Mouse (Mus musculus) limb, embryonic 13.5 days (tissue): ENCODE measurements at regions not wholly inside any gene's neighbourhood (a gene's known extent, or its start where the extent isn't known, plus 50 kb on each side); places are given as distances from the start of the nearest gene placed in this dataset.
A peak's percentile ranks its signal among the peaks of the same experiment; 100 is the strongest.

Experiments used
- ATAC-seq: fragments of 200-750 bp; cut with Nextera tagmentation; 2 replicates; pipeline ENCODE4 v1.8.0; 2017; ENCODE audit warnings: low read depth, moderate number of reproducible peaks, moderate TSS enrichment; ENCODE audit not compliant: low FRiP score
- H3K27ac ChIP-seq: fragments of 300-500 bp; sonication (generic); 2 replicates; pipeline ENCODE4 v1.5.1; 2015; ENCODE audit warnings: inconsistent platforms, mild to moderate bottlenecking, moderate library complexity
- H3K27me3 ChIP-seq: fragments of 300-500 bp; sonication (generic); 2 replicates; pipeline ENCODE4 v1.6.1; 2015; ENCODE audit warnings: mild to moderate bottlenecking, inconsistent platforms
- H3K36me3 ChIP-seq: fragments of 300-500 bp; sonication (generic); 2 replicates; pipeline ENCODE4 v1.6.1; 2015; ENCODE audit warnings: inconsistent platforms, mild to moderate bottlenecking, moderate library complexity
- H3K4me1 ChIP-seq: fragments of 300-500 bp; sonication (generic); 2 replicates; pipeline ENCODE4 v1.6.1; 2015; ENCODE audit warnings: inconsistent platforms
- H3K4me2 ChIP-seq: fragments of 300-500 bp; sonication (generic); replicated peaks from 2 replicates; pipeline ENCODE4 v1.6.1; 2015; ENCODE audit warnings: inconsistent platforms, mild to moderate bottlenecking, moderate library complexity
- H3K4me3 ChIP-seq: fragments of 300-500 bp; sonication (generic); 2 replicates; pipeline ENCODE4 v1.5.1; 2015; ENCODE audit warnings: moderate library complexity, mild to moderate bottlenecking, inconsistent platforms
- H3K9ac ChIP-seq: fragments of 300-500 bp; sonication (generic); 2 replicates; pipeline ENCODE4 v1.6.1; 2015; ENCODE audit warnings: mild to moderate bottlenecking, inconsistent platforms
- H3K9me3 ChIP-seq: fragments of 300-500 bp; sonication (generic); 2 replicates; pipeline ENCODE4 v1.6.1; 2016; ENCODE audit warnings: inconsistent platforms
- WGBS: fragments of 180-500 bp; shearing (Covaris S2); methylation state at CpG from one replicate; pipeline ENCODE4 v1.1.7; 2015; 5-methylcytosine and 5-hydroxymethylcytosine counted together

DNA sequence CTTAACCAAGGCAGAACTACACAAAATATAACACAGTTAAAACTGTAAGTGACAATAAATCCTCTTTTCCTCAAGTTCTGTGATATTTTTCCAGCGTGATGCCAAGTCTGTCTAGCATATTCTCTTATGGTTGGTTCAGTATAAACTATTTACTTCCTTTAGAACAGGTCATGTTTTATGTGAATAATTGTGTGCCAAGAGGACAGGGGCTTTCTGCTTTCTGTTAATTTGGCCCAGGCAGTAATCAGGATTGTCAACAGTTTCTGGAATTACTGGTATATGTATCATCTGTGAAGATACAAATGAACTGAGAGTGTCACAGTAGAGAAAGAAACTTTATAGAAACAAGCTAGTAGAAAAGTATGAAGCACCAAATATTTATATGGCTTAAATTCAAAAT is 1039.5 kb upstream of the Adcyap1 start:
- Histone ChIP-seq H3K4me2 (no peak overlapping the region), H3K27ac (no peak overlapping the region), H3K4me3 (no peak overlapping the region), H3K36me3 (no peaks in the 10 kb centered on the region), H3K9me3 (no peaks in the 10 kb centered on the region), H3K27me3 (no peaks in the 10 kb centered on the region), H3K9ac (no peak overlapping the region), H3K4me1 (no peaks in the 10 kb centered on the region)
- 62% methylated on average over 1 of the region's 1 CpGs for WGBS
- ATAC-seq = no peak

DNA sequence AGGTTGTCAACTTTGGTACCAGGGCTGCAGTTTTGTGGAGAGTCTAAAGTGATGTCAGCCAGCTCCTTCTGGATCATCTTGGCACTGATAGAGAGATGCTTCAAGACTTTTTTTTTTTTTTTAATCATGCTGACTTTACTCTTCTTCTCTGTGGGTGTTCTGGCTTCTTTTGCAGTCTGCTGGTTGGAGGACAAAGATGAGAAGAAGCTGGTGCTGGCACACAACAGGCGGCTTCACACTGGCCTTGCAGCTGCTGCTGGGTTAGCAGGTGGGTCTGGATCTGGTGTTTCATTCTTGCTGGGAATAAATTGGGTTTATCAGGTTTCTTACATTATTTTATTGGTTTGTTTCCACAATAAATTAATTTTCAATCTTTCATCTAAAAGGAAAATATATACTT is 1013.1 kb upstream of the Adcyap1 start:
- no peaks in the 10 kb centered on the region for H3K27me3 ChIP-seq
- H3K27ac ChIP-seq = no peak overlapping the region
- no peaks in the 10 kb centered on the region for H3K4me1 ChIP-seq
- 90% methylated on average over 1 of the region's 1 CpGs for WGBS
- ATAC-seq = no peak
- no peaks in the 10 kb centered on the region for H3K36me3 ChIP-seq
- H3K9me3 ChIP-seq = no peaks in the 10 kb centered on the region
- H3K4me3 ChIP-seq = no peak overlapping the region
- H3K4me2 ChIP-seq = no peak overlapping the region
- H3K9ac ChIP-seq = no peak overlapping the region

DNA sequence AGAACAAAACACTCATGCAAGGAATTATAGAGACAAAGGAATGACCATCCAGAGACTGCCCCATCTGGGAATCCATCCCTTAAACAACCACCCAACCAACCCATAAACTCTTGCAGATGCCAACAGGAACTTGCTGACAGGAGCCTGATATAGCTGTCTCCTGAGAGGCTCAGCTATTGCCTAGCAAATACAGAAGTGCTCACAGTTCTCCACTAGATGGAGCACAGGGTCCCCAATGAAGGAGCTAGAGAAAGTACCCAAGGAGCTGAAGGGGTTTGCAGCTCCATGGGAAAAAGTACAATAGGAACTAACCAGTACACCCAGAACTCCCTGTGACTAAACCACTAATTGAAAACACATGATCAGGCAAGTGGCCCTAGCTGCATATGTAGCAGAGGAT is 988.1 kb upstream of the Adcyap1 start:
- H3K9me3 ChIP-seq = no peaks in the 10 kb centered on the region
- 0 out of 2 replicates have a peak, but pooled peaks have one; percentile 64 for ATAC-seq
- H3K4me1 ChIP-seq = no peaks in the 10 kb centered on the region
- H3K36me3 ChIP-seq = no peaks in the 10 kb centered on the region
- no peak overlapping the region for H3K27ac ChIP-seq
- H3K27me3 ChIP-seq = no peaks in the 10 kb centered on the region
- no peak overlapping the region for H3K4me3 ChIP-seq
- H3K9ac ChIP-seq = no peak overlapping the region
- H3K4me2 ChIP-seq = no peak overlapping the region

DNA sequence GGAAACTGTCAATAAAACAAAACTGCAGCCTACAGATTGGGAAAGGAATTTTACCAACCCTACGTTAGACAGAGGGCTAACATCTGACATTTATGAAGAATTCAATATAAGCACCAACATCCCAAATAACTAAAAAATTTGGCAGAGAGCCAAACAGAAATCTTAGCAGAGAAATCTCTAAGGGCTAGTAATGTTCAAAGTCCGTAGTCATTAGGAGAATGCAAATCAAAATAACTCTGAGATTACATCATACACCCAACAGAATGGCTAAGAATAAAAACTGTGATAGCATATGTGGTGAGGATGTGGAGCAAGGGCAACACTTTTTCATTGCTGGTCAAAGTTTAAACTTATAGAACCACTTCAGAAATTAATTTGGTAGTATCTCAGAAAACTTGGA is 982.4 kb upstream of the Adcyap1 start:
- Histone ChIP-seq H3K36me3 (no peaks in the 10 kb centered on the region), H3K27ac (no peak overlapping the region), H3K4me2 (no peak overlapping the region), H3K27me3 (no peaks in the 10 kb centered on the region), H3K9me3 (no peaks in the 10 kb centered on the region), H3K9ac (no peak overlapping the region), H3K4me1 (no peaks in the 10 kb centered on the region), H3K4me3 (no peak overlapping the region)
- WGBS = 39% methylated on average over 2 of the region's 2 CpGs
- peak; percentile 59 for ATAC-seq
